Mouse (Mus musculus) cerebellum, adult 2 months (tissue): ENCODE measurements around the gene Cwc25. TPM values are rescaled to one million over a fixed set of nuclear protein-coding genes. Genes with fewer than 3 reads are reported as not detected.

Source experiments
- DNase-seq, 2 experiments: peaks; one replicate each; pipeline ENCODE4 v3.0.0; 2021
- H3K27ac ChIP-seq: fragments of 200-500 bp; 2 replicates; pipeline ENCODE4 v1.5.1; 2012; ENCODE audit warnings: low read length, control low read depth, inconsistent platforms; ENCODE audit not compliant: insufficient read depth
- H3K27me3 ChIP-seq: fragments of 200-500 bp; 2 replicates; pipeline ENCODE4 v1.6.1; 2012; ENCODE audit warnings: inconsistent platforms, mild to moderate bottlenecking, low read length, moderate library complexity; ENCODE audit not compliant: control insufficient read depth, insufficient read depth
- H3K4me1 ChIP-seq: fragments of 200-500 bp; 2 replicates; pipeline ENCODE4 v1.6.1; 2011; ENCODE audit warnings: low read length; ENCODE audit not compliant: control insufficient read depth, insufficient read depth
- H3K4me3 ChIP-seq: fragments of 200-500 bp; replicated peaks from 2 replicates; pipeline ENCODE3; 2011; ENCODE audit warnings: mild to moderate bottlenecking, low read depth, low read length, control low read depth; ENCODE audit not compliant: insufficient read depth
- CTCF ChIP-seq: fragments of 200-500 bp; IDR thresholded peaks from 2 replicates; pipeline ENCODE4 v1.5.1; 2011; ENCODE audit warnings: low read depth, mild to moderate bottlenecking, control low read depth, low read length, moderate library complexity, borderline replicate concordance; ENCODE audit not compliant: insufficient read depth
- POLR2A ChIP-seq: fragments of 200-500 bp; IDR thresholded peaks from 2 replicates; pipeline ENCODE4 v1.6.1; 2011; ENCODE audit warnings: low read length, control low read depth, borderline replicate concordance; ENCODE audit not compliant: insufficient read depth
- WGBS: fragments of 180-500 bp; shearing (Covaris S2); methylation state at CpG from one replicate; pipeline ENCODE4 v1.1.7; 2018; 5-methylcytosine and 5-hydroxymethylcytosine counted together
- polyA plus RNA-seq: library from polyadenylated mRNA; depleted of rRNA; stranded (reverse); fragments of >200 nt; gene quantifications from 2 replicates; pipeline ENCODE4 v1.2.3, GENCODE M21; 2012

The Cwc25 gene
- polyA plus RNA-seq, 1 experiment, result 17.7 TPM

GRCm38 (mm10) chr11:97728311-97728710 is 38.0 kb downstream of the Cwc25 start:
- no peak overlapping the region for H3K27ac ChIP-seq
- H3K4me1 ChIP-seq, result no peaks in the 10 kb centered on the region; the same call in 1 of the 2 replicates
- no peak for TF ChIP-seq CTCF
- no peak for TF ChIP-seq POLR2A
- H3K27me3 ChIP-seq, result no peaks in the 10 kb centered on the region
- no peak overlapping the region for H3K4me3 ChIP-seq
- no peak for DNase-seq
- WGBS, result 78% methylated on average over 7 of the region's 7 CpGs

GRCm38 (mm10) chr11:97723709-97724108 is 42.6 kb downstream of the Cwc25 start:
- Histone ChIP-seq H3K27ac (no peak overlapping the region), H3K4me1 (peaks cover 6% of the 10 kb centered on the region; the same call in 1 of the 2 replicates), H3K27me3 (no peaks in the 10 kb centered on the region), H3K4me3 (no peak overlapping the region)
- TF ChIP-seq POLR2A, result no peak
- no peak for TF ChIP-seq CTCF
- DNase-seq, result no peak
- 56% methylated on average over 7 of the region's 7 CpGs for WGBS

- DNase-seq, result no peak
- Histone ChIP-seq H3K27ac (no peak overlapping the region), H3K4me1 (peaks cover 6% of the 10 kb centered on the region; the same call in 1 of the 2 replicates), H3K4me3 (no peak overlapping the region), H3K27me3 (no peaks in the 10 kb centered on the region)
- TF ChIP-seq POLR2A (no peak), CTCF (no peak)
- WGBS, result 94% methylated on average over 4 of the region's 4 CpGs
Measured at GRCm38 (mm10) chr11:97721338-97721737, 45.0 kb downstream of the Cwc25 start.

GRCm38 (mm10) chr11:97719041-97719440 is 47.3 kb downstream of the Cwc25 start:
- H3K4me3 ChIP-seq, result no peak overlapping the region
- no peak overlapping the region for H3K27ac ChIP-seq
- DNase-seq, result no peak
- no peaks in the 10 kb centered on the region for H3K27me3 ChIP-seq
- TF ChIP-seq CTCF (no peak), POLR2A (no peak)
- H3K4me1 ChIP-seq, result peaks cover 6% of the 10 kb centered on the region
- WGBS, result 85% methylated on average over 4 of the region's 4 CpGs

- no peak for TF ChIP-seq CTCF
- no peak for TF ChIP-seq POLR2A
- 84% methylated on average over 15 of the region's 15 CpGs for WGBS
- Histone ChIP-seq H3K27ac (no peak overlapping the region), H3K4me1 (peaks cover 12% of the 10 kb centered on the region), H3K27me3 (no peaks in the 10 kb centered on the region), H3K4me3 (no peak overlapping the region)
- DNase-seq, result no peak
Measured at GRCm38 (mm10) chr11:97718281-97718860, 48.0 kb downstream of the Cwc25 start.

GRCm38 (mm10) chr11:97717369-97718280 is 48.7 kb downstream of the Cwc25 start:
- peaks cover 10% of the 10 kb centered on the region for H3K4me1 ChIP-seq
- no peak overlapping the region for H3K4me3 ChIP-seq
- TF ChIP-seq CTCF (no peak), POLR2A (no peak)
- H3K27me3 ChIP-seq, result no peaks in the 10 kb centered on the region
- H3K27ac ChIP-seq, result no peak overlapping the region
- DNase-seq, result no peak
- 83% methylated on average over 26 of the region's 26 CpGs for WGBS

- TF ChIP-seq POLR2A, result no peak
- TF ChIP-seq CTCF, result no peak
- no peaks in the 10 kb centered on the region for H3K27me3 ChIP-seq
- no peak for DNase-seq
- no peak overlapping the region for H3K27ac ChIP-seq
- 83% methylated on average over 8 of the region's 8 CpGs for WGBS
- H3K4me3 ChIP-seq, result no peak overlapping the region
- H3K4me1 ChIP-seq, result peaks cover 6% of the 10 kb centered on the region; the same call in 1 of the 2 replicates
Measured at GRCm38 (mm10) chr11:97716021-97716420, 50.3 kb downstream of the Cwc25 start.
